Mouse (Mus musculus) erythroblast, embryonic 14.5 days (primary cell): ENCODE data around the gene Cenpu.

Experiments
- GATA1 ChIP-seq: IDR thresholded peaks from 2 replicates; pipeline ENCODE4 v1.6.1; 2012; ENCODE audit warnings: low read length, inconsistent platforms, mixed read lengths
- TAL1 ChIP-seq: IDR thresholded peaks from 3 replicates; pipeline ENCODE4 v1.6.1; 2012; ENCODE audit warnings: low read length, inconsistent platforms, mixed read lengths

DNA sequence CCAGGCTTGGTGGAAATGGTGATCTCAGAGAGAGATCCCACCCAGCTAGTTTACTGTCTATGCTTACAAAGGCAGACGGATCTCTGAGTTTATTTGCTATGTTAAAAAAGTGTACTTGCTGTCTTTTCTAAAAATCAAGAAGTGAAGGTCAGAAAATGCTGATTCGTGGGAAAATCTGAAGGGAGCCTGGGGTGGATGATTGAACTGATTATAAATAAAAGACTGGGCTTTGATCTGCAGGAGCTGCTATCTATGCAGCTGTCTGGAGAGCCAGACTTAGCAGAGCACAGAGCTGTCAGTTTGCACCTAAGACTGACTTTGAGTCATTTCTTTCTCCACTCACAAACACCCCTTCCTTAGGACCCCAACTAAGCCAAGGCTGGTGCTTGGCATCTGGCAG lies 45.6 kb downstream of the Cenpu start:
- TF ChIP-seq GATA1 (no peak), TAL1 (no peak)
